Mouse (Mus musculus): Measurements from ENCODE around the gene Terf2ip. TPM values are rescaled to one million over a fixed set of nuclear protein-coding genes. Genes with fewer than 3 reads are reported as not detected.

The Terf2ip gene
- polyA plus RNA-seq, 1 experiment from 2014 or later: 5.4 TPM

GRCm38 (mm10) chr8:112048293-112048692 lies 37.1 kb downstream of the Terf2ip start:
- no peaks in the 10 kb centered on the region for H3K27me3 ChIP-seq (ENCODE audit: insufficient read depth, low read length)
- DNase-seq (no peak), ATAC-seq (no peak)
- no peak for TF ChIP-seq CTCF (IDR thresholded peaks at IDR 0.05; ENCODE audit: low read depth)
- TF ChIP-seq EP300 (IDR thresholded peaks at IDR 0.05; ENCODE audit: low read depth): no peak
- no peak overlapping the region for H3K27ac ChIP-seq (ENCODE audit: low read depth)
- H3K36me3 ChIP-seq (replicated peaks; ENCODE audit: insufficient read depth, low read length): no peaks in the 10 kb centered on the region
- no peak overlapping the region for H3K4me2 ChIP-seq (ENCODE audit: low read depth, low read length)
- 77% methylated on average over 6 of the region's 6 CpGs for WGBS (ENCODE audit: insufficient replicate concordance)
- H3K9ac ChIP-seq (replicated peaks): no peak overlapping the region
- no peaks in the 10 kb centered on the region for H3K9me3 ChIP-seq (ENCODE audit: low read length)
- no peaks in the 10 kb centered on the region for H3K4me1 ChIP-seq (ENCODE audit: insufficient read depth)
- H3K4me3 ChIP-seq (ENCODE audit: low read depth, low read length): no peak overlapping the region

GRCm38 (mm10) chr8:112049984-112050383 lies 38.8 kb downstream of the Terf2ip start:
- no peak for ATAC-seq
- Histone ChIP-seq H3K9me3 (ENCODE audit: low read length) (no peaks in the 10 kb centered on the region), H3K27ac (ENCODE audit: low read depth) (no peak overlapping the region), H3K4me3 (ENCODE audit: low read depth, low read length) (no peak overlapping the region), H3K4me1 (ENCODE audit: insufficient read depth) (no peaks in the 10 kb centered on the region), H3K36me3 (replicated peaks; ENCODE audit: insufficient read depth, low read length) (no peaks in the 10 kb centered on the region), H3K9ac (replicated peaks) (no peak overlapping the region), H3K4me2 (ENCODE audit: low read depth, low read length) (no peak overlapping the region), H3K27me3 (ENCODE audit: insufficient read depth, low read length) (no peaks in the 10 kb centered on the region)
- TF ChIP-seq CTCF (IDR thresholded peaks at IDR 0.05; ENCODE audit: low read depth) (peak; percentile 26), EP300 (IDR thresholded peaks at IDR 0.05; ENCODE audit: low read depth) (no peak)
- no peak for DNase-seq
- 65% methylated on average over 6 of the region's 6 CpGs for WGBS (ENCODE audit: insufficient replicate concordance)

GRCm38 (mm10) chr8:112051537-112051936 lies 40.3 kb downstream of the Terf2ip start:
- H3K27ac ChIP-seq (ENCODE audit: low read depth): no peak overlapping the region
- no peak overlapping the region for H3K4me3 ChIP-seq (ENCODE audit: low read depth, low read length)
- DNase-seq (no peak), ATAC-seq (no peak)
- no peaks in the 10 kb centered on the region for H3K9me3 ChIP-seq (ENCODE audit: low read length)
- no peak overlapping the region for H3K4me2 ChIP-seq (ENCODE audit: low read depth, low read length)
- WGBS (ENCODE audit: insufficient replicate concordance): 66% methylated on average over 9 of the region's 9 CpGs
- H3K27me3 ChIP-seq (ENCODE audit: insufficient read depth, low read length): no peaks in the 10 kb centered on the region
- H3K4me1 ChIP-seq (ENCODE audit: insufficient read depth): no peaks in the 10 kb centered on the region
- H3K9ac ChIP-seq (replicated peaks): no peak overlapping the region
- H3K36me3 ChIP-seq (replicated peaks; ENCODE audit: insufficient read depth, low read length): no peaks in the 10 kb centered on the region
- TF ChIP-seq CTCF (IDR thresholded peaks at IDR 0.05; ENCODE audit: low read depth) (peak; percentile 10; the same call in 1 of the 2 replicates), EP300 (IDR thresholded peaks at IDR 0.05; ENCODE audit: low read depth) (no peak)

GRCm38 (mm10) chr8:112054456-112054855 lies 43.3 kb downstream of the Terf2ip start:
- H3K36me3 ChIP-seq (replicated peaks; ENCODE audit: insufficient read depth, low read length): no peaks in the 10 kb centered on the region
- H3K4me2 ChIP-seq (ENCODE audit: low read depth, low read length): no peak overlapping the region
- H3K4me1 ChIP-seq (ENCODE audit: insufficient read depth): no peaks in the 10 kb centered on the region
- no peak overlapping the region for H3K27ac ChIP-seq (ENCODE audit: low read depth)
- no peak for ATAC-seq
- no peak for DNase-seq
- no peak for TF ChIP-seq EP300 (IDR thresholded peaks at IDR 0.05; ENCODE audit: low read depth)
- no peak for TF ChIP-seq CTCF (IDR thresholded peaks at IDR 0.05; ENCODE audit: low read depth)
- H3K9me3 ChIP-seq (ENCODE audit: low read length): no peaks in the 10 kb centered on the region
- no peak overlapping the region for H3K4me3 ChIP-seq (ENCODE audit: low read depth, low read length)
- no peak overlapping the region for H3K9ac ChIP-seq (replicated peaks)
- no peaks in the 10 kb centered on the region for H3K27me3 ChIP-seq (ENCODE audit: insufficient read depth, low read length)

- 30% methylated on average over 4 of the region's 4 CpGs for WGBS (ENCODE audit: insufficient replicate concordance)
- no peak for ATAC-seq
- Histone ChIP-seq H3K4me2 (ENCODE audit: low read depth, low read length) (no peak overlapping the region), H3K9me3 (ENCODE audit: low read length) (no peaks in the 10 kb centered on the region), H3K4me1 (ENCODE audit: insufficient read depth) (no peaks in the 10 kb centered on the region), H3K36me3 (replicated peaks; ENCODE audit: insufficient read depth, low read length) (no peaks in the 10 kb centered on the region), H3K27ac (ENCODE audit: low read depth) (no peak overlapping the region), H3K4me3 (ENCODE audit: low read depth, low read length) (no peak overlapping the region), H3K27me3 (ENCODE audit: insufficient read depth, low read length) (no peaks in the 10 kb centered on the region), H3K9ac (replicated peaks) (no peak overlapping the region)
- no peak for TF ChIP-seq EP300 (IDR thresholded peaks at IDR 0.05; ENCODE audit: low read depth)
- TF ChIP-seq CTCF (IDR thresholded peaks at IDR 0.05; ENCODE audit: low read depth): peak; percentile 68
- DNase-seq: no peak
These were observed 50.2 kb downstream of the Terf2ip start for GRCm38 (mm10) chr8:112061372-112061771.

Other genes starting within 250 kb of the Terf2ip start
- 48.9 and 51.3 TPM in 2 replicates for gene Cfdp1, start 157.1 kb upstream of the Terf2ip start, polyA plus RNA-seq (2015; fragmentation: Nextera tagmentation; extraction: Ambion mirVana)
- gene Tmem170, start 134.6 kb upstream of the Terf2ip start, polyA plus RNA-seq (2015; fragmentation: Nextera tagmentation; extraction: Ambion mirVana): 4.9 TPM in 2 replicates
- not detected in 2 replicates for gene Chst5, start 101.0 kb upstream of the Terf2ip start, polyA plus RNA-seq (2015; fragmentation: Nextera tagmentation; extraction: Ambion mirVana)
- gene Tmem231, start 77.5 kb upstream of the Terf2ip start, polyA plus RNA-seq (2015; fragmentation: Nextera tagmentation; extraction: Ambion mirVana): 0.56 and 1.0 TPM in 2 replicates
- gene Gabarapl2, start 70.7 kb upstream of the Terf2ip start, polyA plus RNA-seq (2015; fragmentation: Nextera tagmentation; extraction: Ambion mirVana): 162 and 173 TPM in 2 replicates
- gene Adat1, start 19.1 kb upstream of the Terf2ip start, polyA plus RNA-seq (2015; fragmentation: Nextera tagmentation; extraction: Ambion mirVana): 1.8 and 2.1 TPM in 2 replicates
- 47.5 and 48.2 TPM in 2 replicates for gene Kars, start 75 bp upstream of the Terf2ip start, polyA plus RNA-seq (2015; fragmentation: Nextera tagmentation; extraction: Ambion mirVana)
- 0.28 TPM in 1 of 2 replicates, not detected in the other for gene Gm6793, start 3.6 kb downstream of the Terf2ip start, polyA plus RNA-seq (2015; fragmentation: Nextera tagmentation; extraction: Ambion mirVana)